Mouse (Mus musculus) left cerebral cortex, postnatal 10 days (tissue): Measurements from ENCODE around the gene Ddx27. TPM values are rescaled to one million over a fixed set of nuclear protein-coding genes. Genes with fewer than 3 reads are reported as not detected.
"Not testable (repeated sequence)": the region's sequence is repeated elsewhere in the genome, so short reads cannot be mapped to it uniquely, and the experiment has no call there.

Source experiments
- DNase-seq, 2 experiments: peaks; one replicate each; pipeline ENCODE4 v3.0.0; 2021 to 2022; ENCODE audit warnings: low spot score in 2 of 2, mixed read lengths in 1 of 2; ENCODE audit errors: extremely low spot score in 1 of 2
- intact Hi-C: fragments of 180-260 bp; cut with DNase I; formaldehyde crosslinking; loops from one replicate; pipeline ENCODE4 v1.15.1; 2025
- total RNA-seq, 2 experiments: library from RNA; stranded (reverse); gene quantifications; 2 replicates each; pipeline ENCODE4 v1.2.3; 2021

Ddx27 gene
- 10 to 100 TPM; 34.9 to 40.6 TPM for total RNA-seq

GRCm38 (mm10) chr2:167014702-167015381 is at the start of gene Ddx27:
Gene Ddx27 (plus strand): TSS chr2:167015193.
- DNase-seq: peak; percentile 88 to 94
- intact Hi-C loops: loop anchor here (5.0 kb wide), 2 partner anchors 47 to 73 kb away; partner anchors contain the start of gene Znfx1

GRCm38 (mm10) chr2:166973153-166973552 is 41.8 kb upstream of the Ddx27 start:
- intact Hi-C loops: no loop called here
- DNase-seq: no peak

GRCm38 (mm10) chr2:166974177-166974872 is 40.7 kb upstream of the Ddx27 start:
- intact Hi-C loops: no loop called here
- no peak for DNase-seq

GRCm38 (mm10) chr2:166976356-166976755 is 38.6 kb upstream of the Ddx27 start:
- intact Hi-C loops: no loop called here
- DNase-seq: no peak

GRCm38 (mm10) chr2:166977490-166977889 is 37.5 kb upstream of the Ddx27 start:
- DNase-seq: no peak
- intact Hi-C loops: no loop called here

- intact Hi-C loops: no loop called here
- no peak for DNase-seq
Measured at GRCm38 (mm10) chr2:166980161-166980560, 34.8 kb upstream of the Ddx27 start.

- no peak for DNase-seq
- intact Hi-C loops: no loop called here
Measured at GRCm38 (mm10) chr2:166983351-166983894, 31.6 kb upstream of the Ddx27 start.

- DNase-seq: no peak
- intact Hi-C loops: no loop called here
Measured at GRCm38 (mm10) chr2:166990861-166991260, 24.1 kb upstream of the Ddx27 start.

GRCm38 (mm10) chr2:166991945-166992344 is 23.0 kb upstream of the Ddx27 start:
- intact Hi-C loops: no loop called here
- no peak for DNase-seq

GRCm38 (mm10) chr2:166995021-166995795 is 19.8 kb upstream of the Ddx27 start:
- intact Hi-C loops: no loop called here

GRCm38 (mm10) chr2:166995796-166996532 is 19.0 kb upstream of the Ddx27 start, which contains the start of gene Stau1:
Gene Stau1 (minus strand): TSS chr2:166996299.
- peak; percentile 97 to 98 for DNase-seq
- intact Hi-C loops: no loop called here

More at GRCm38 (mm10) chr2:166995021-166995795, 19.8 kb upstream of the Ddx27 start:
- DNase-seq: peak in 1 of 2 experiments; percentile 46

GRCm38 (mm10) chr2:166996533-166996894 is 18.5 kb upstream of the Ddx27 start:
- DNase-seq: no peak
- intact Hi-C loops: no loop called here

- DNase-seq: no peak
- intact Hi-C loops: loop anchor here (5.0 kb wide), 1 partner anchor 44 kb away; no protein-coding TSS in a partner anchor
Measured at GRCm38 (mm10) chr2:167001486-167001885, 13.5 kb upstream of the Ddx27 start.

- DNase-seq: peak; percentile 54 to 62
- intact Hi-C loops: loop anchor here (5.0 kb wide), 1 partner anchor 47 kb away; no protein-coding TSS in a partner anchor
Measured at GRCm38 (mm10) chr2:167004099-167004854, 10.7 kb upstream of the Ddx27 start.

- DNase-seq: no peak
- intact Hi-C loops: no loop called here
Measured at GRCm38 (mm10) chr2:167006355-167006754, 8.6 kb upstream of the Ddx27 start.

GRCm38 (mm10) chr2:167007001-167007491 is 7.9 kb upstream of the Ddx27 start:
- intact Hi-C loops: no loop called here
- DNase-seq: no peak

GRCm38 (mm10) chr2:167007565-167007964 is 7.4 kb upstream of the Ddx27 start:
- intact Hi-C loops, DNase-seq: not testable (repeated sequence)

- no peak for DNase-seq
- intact Hi-C loops: no loop called here
Measured at GRCm38 (mm10) chr2:167009483-167009882, 5.5 kb upstream of the Ddx27 start.
